Mouse (Mus musculus) lung, embryonic 15.5 days (tissue): ENCODE data around the gene Hspbp1. TPM values are rescaled to one million over a fixed set of nuclear protein-coding genes. Genes with fewer than 3 reads are reported as not detected.

Source experiments
- ATAC-seq: fragments of 200-750 bp; cut with Nextera tagmentation; 2 replicates; pipeline ENCODE4 v1.8.0; 2017; ENCODE audit warnings: moderate number of reproducible peaks, borderline replicate concordance; ENCODE audit not compliant: low FRiP score, low TSS enrichment; ENCODE audit errors: extremely low read depth
- H3K27ac ChIP-seq: fragments of 300-500 bp; sonication (generic); 2 replicates; pipeline ENCODE4 v1.5.1; 2015; ENCODE audit warnings: moderate library complexity, mild to moderate bottlenecking, inconsistent platforms
- H3K27me3 ChIP-seq: fragments of 300-500 bp; sonication (generic); 2 replicates; pipeline ENCODE4 v1.6.1; 2015; ENCODE audit warnings: inconsistent platforms
- H3K36me3 ChIP-seq: fragments of 300-500 bp; sonication (generic); 2 replicates; pipeline ENCODE4 v1.6.1; 2015; ENCODE audit warnings: inconsistent platforms
- H3K4me1 ChIP-seq: fragments of 300-500 bp; sonication (generic); 2 replicates; pipeline ENCODE4 v1.6.1; 2015; ENCODE audit warnings: inconsistent platforms
- H3K4me2 ChIP-seq: fragments of 300-500 bp; sonication (generic); 2 replicates; pipeline ENCODE4 v1.6.1; 2015; ENCODE audit warnings: inconsistent platforms, mild to moderate bottlenecking, moderate library complexity
- H3K4me3 ChIP-seq: fragments of 300-500 bp; sonication (generic); 2 replicates; pipeline ENCODE4 v1.5.1; 2015; ENCODE audit warnings: mild to moderate bottlenecking, inconsistent platforms
- H3K9ac ChIP-seq: fragments of 300-500 bp; sonication (generic); 2 replicates; pipeline ENCODE4 v1.6.1; 2015; ENCODE audit warnings: inconsistent platforms
- H3K9me3 ChIP-seq: fragments of 300-500 bp; sonication (generic); 2 replicates; pipeline ENCODE4 v1.6.1; 2016; ENCODE audit warnings: inconsistent platforms
- WGBS: fragments of 180-500 bp; shearing (Covaris S2); methylation state at CpG from one replicate; pipeline ENCODE4 v1.1.7; 2015; 5-methylcytosine and 5-hydroxymethylcytosine counted together
- polyA plus RNA-seq: library from polyadenylated mRNA; unstranded; fragments of >200 nt; fragmentation: Nextera tagmentation; extraction: Ambion mirVana; gene quantifications from 2 replicates; pipeline ENCODE4 v1.2.1, GENCODE M21; 2015

Gene Hspbp1
- polyA plus RNA-seq, 1 experiment from 2014 or later = 99.4 TPM

DNA sequence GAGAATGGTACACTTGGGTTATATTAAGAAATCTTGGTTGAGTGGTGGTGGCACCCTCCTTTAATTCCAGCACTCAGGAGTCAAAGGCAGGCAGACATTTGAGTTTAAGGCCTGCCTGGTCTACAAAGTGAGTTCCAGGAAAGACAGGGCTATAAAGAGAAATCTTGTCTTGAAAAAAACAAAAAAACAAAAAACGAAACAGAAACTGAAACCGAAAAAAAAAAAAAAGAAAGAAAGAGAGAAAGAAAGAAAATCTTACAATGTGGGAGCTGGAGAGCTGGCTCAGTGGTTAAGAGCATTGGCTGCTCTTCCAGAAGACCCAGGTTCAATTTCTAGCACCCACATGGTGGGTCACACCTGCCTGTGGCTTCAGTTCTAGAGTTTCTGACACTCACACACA lies 21.1 kb downstream of the Hspbp1 start:
- H3K9ac ChIP-seq = no peak overlapping the region
- no peak overlapping the region for H3K27ac ChIP-seq
- no peaks in the 10 kb centered on the region for H3K9me3 ChIP-seq
- H3K36me3 ChIP-seq = peaks cover 31% of the 10 kb centered on the region
- 81% methylated on average over 2 of the region's 2 CpGs for WGBS
- no peak overlapping the region for H3K4me2 ChIP-seq
- no peak overlapping the region for H3K4me3 ChIP-seq
- no peaks in the 10 kb centered on the region for H3K27me3 ChIP-seq
- H3K4me1 ChIP-seq = peaks cover 12% of the 10 kb centered on the region
- no peak for ATAC-seq

- H3K4me1 ChIP-seq = peaks cover 12% of the 10 kb centered on the region
- H3K9ac ChIP-seq = no peak overlapping the region
- no peaks in the 10 kb centered on the region for H3K9me3 ChIP-seq
- no peak overlapping the region for H3K4me3 ChIP-seq
- no peak overlapping the region for H3K4me2 ChIP-seq
- no peak for ATAC-seq
- 67% methylated on average over 8 of the region's 8 CpGs for WGBS
- peaks cover 26% of the 10 kb centered on the region for H3K36me3 ChIP-seq
- H3K27ac ChIP-seq = no peak overlapping the region
- no peaks in the 10 kb centered on the region for H3K27me3 ChIP-seq
Measured at GRCm38 (mm10) chr7:4663179-4663578, 21.7 kb downstream of the Hspbp1 start.

DNA sequence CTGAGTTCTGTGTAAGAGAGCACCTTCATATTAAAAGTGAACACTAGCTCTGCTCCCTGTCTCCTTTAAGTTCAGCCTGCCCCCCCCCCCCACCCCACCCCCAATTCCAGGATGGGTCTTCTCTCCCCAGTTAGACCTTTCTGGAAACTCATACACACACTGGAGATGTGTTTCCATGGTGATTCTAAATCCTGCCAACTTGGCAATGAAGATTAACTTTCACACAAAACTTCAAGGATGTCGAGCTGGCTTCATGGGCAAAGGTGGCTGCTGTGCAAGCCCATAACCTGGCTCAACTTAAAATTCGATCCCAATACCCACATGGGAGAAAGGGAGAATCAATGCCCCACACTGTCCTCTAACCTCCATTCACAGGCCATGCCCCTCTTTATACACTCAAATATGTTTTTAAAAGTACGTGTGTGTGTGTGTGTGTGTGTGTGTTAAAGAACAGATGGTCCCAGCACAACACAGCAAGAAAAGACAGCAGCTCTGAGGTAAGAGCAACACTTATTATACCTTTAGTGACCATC lies 24.9 kb downstream of the Hspbp1 start:
- Histone ChIP-seq H3K4me1 (peaks cover 41% of the 10 kb centered on the region), H3K27ac (peak overlapping the region; percentile 93), H3K4me3 (peak overlapping the region; percentile 96), H3K9ac (peak overlapping the region; percentile 58), H3K4me2 (peak overlapping the region; percentile 86), H3K9me3 (no peaks in the 10 kb centered on the region), H3K36me3 (peaks cover 13% of the 10 kb centered on the region), H3K27me3 (no peaks in the 10 kb centered on the region)
- no peak for ATAC-seq
- 54% methylated on average over 3 of the region's 3 CpGs for WGBS

DNA sequence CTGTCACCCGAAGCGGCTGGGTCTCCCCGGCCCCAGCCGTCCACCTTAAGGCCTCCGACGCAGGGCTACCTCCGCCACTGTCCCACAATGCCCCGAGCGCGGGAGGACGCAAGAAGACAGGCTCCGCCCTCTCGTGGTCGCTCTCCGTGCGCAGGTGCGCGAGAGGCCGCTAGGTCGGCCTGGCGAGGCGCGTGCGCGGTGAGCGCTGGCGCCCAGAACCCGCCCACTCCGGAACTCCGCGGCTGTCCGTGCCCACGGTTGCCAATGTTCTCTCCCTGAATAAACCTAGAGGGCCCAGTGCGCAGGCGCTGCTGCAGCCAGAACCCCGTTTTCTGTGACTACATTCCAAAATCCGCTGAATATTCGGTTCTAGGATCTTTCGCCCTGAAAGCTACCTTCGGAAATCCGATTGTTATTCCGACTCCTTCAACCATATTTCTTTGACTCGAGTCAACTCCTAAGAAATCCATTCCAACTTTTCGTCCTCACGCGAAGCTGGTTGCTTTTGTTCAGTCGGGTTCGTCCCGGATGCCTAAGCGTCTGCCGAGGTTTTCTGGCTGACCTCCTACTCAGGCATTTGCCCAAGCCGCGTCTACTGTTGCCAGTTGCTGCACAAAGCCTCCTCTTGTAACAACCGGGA lies 25.8 kb downstream of the Hspbp1 start, which contains the start of gene Ppp6r1:
Gene Ppp6r1, minus strand, starts transcription at position 108 of the 640 bp plus-strand sequence.
- WGBS = under 1% methylated on average over 54 of the region's 54 CpGs

GRCm38 (mm10) chr7:4658128-4658907 lies 26.6 kb downstream of the Hspbp1 start:
- H3K27me3 ChIP-seq = no peaks in the 10 kb centered on the region
- peaks cover 3% of the 10 kb centered on the region; the same call in 1 of the 2 replicates for H3K36me3 ChIP-seq
- WGBS = under 1% methylated on average over 41 of the region's 78 CpGs
- H3K4me2 ChIP-seq = peak overlapping the region; percentile 86
- peak overlapping the region; percentile 98 for H3K9ac ChIP-seq
- H3K27ac ChIP-seq = peak overlapping the region; percentile 93
- H3K4me3 ChIP-seq = peak overlapping the region; percentile 96
- no peaks in the 10 kb centered on the region for H3K9me3 ChIP-seq
- peak; percentile 60 for ATAC-seq
- H3K4me1 ChIP-seq = peaks cover 49% of the 10 kb centered on the region

More for the DNA sequence above, 25.8 kb downstream of the Hspbp1 start, which contains the start of gene Ppp6r1:
- ATAC-seq = peak; percentile 96
- no peaks in the 10 kb centered on the region for H3K27me3 ChIP-seq
- peaks cover 9% of the 10 kb centered on the region; the same call in 1 of the 2 replicates for H3K36me3 ChIP-seq
- H3K27ac ChIP-seq = peak within 1 kb of the TSS; percentile 93
- peak within 1 kb of the TSS; percentile 86 for H3K4me2 ChIP-seq
- peak within 1 kb of the TSS; percentile 96 for H3K4me3 ChIP-seq
- peaks cover 47% of the 10 kb centered on the region for H3K4me1 ChIP-seq
- peak within 1 kb of the TSS; percentile 98 for H3K9ac ChIP-seq
- H3K9me3 ChIP-seq = no peaks in the 10 kb centered on the region

DNA sequence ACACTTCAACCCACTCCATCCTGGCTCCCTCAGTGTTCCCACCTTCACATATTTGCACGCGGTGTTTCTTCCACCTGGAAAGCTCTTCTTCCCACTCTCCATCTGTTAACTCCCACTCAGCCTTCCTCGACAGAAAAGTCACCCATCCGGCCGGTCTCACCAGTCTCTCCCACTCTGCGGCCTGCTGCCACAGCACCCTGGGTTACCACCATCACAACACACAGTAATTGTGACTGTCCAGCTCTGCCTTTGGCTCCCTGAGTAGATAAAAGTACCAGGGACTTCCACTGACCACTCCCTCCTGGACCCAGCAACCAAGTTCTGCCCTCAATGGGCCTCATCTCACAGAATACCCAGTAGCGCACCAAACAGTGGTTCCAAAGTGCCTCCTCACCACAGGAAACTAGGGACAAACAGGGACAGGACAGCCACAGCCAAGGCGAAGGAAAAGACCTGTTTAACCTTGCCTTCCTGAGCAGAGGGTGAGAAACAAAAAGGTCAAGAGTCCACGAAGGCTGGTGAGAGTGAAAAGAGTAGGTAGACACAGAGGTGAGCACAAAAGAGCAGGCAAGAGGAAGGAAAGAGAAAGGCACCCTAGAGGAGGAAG lies 27.2 kb downstream of the Hspbp1 start:
- ATAC-seq = no peak
- peaks cover 49% of the 10 kb centered on the region for H3K4me1 ChIP-seq

GRCm38 (mm10) chr7:4656818-4657217 lies 28.1 kb downstream of the Hspbp1 start:
- H3K27me3 ChIP-seq = no peaks in the 10 kb centered on the region
- H3K36me3 ChIP-seq = no peaks in the 10 kb centered on the region
- WGBS = 35% methylated on average over 1 of the region's 1 CpGs
- no peak overlapping the region for H3K27ac ChIP-seq
- peak overlapping the region; percentile 96 for H3K4me3 ChIP-seq
- peak overlapping the region; percentile 86 for H3K4me2 ChIP-seq
- no peak for ATAC-seq
- H3K9ac ChIP-seq = no peak overlapping the region
- no peaks in the 10 kb centered on the region for H3K9me3 ChIP-seq
- peaks cover 49% of the 10 kb centered on the region for H3K4me1 ChIP-seq

More for the DNA sequence above, 27.2 kb downstream of the Hspbp1 start:
- H3K4me3 ChIP-seq = peak overlapping the region; percentile 96
- peak overlapping the region; percentile 93 for H3K27ac ChIP-seq
- no peaks in the 10 kb centered on the region for H3K36me3 ChIP-seq
- H3K9me3 ChIP-seq = no peaks in the 10 kb centered on the region
- peak overlapping the region; percentile 86 for H3K4me2 ChIP-seq
- no peaks in the 10 kb centered on the region for H3K27me3 ChIP-seq
- 26% methylated on average over 9 of the region's 9 CpGs for WGBS
- peak overlapping the region; percentile 98 for H3K9ac ChIP-seq

GRCm38 (mm10) chr7:4655916-4656315 lies 29.0 kb downstream of the Hspbp1 start:
- Histone ChIP-seq H3K36me3 (0 out of 2 replicates have a peak, but pooled peaks cover 4% of the 10 kb centered on the region), H3K27me3 (no peaks in the 10 kb centered on the region), H3K4me3 (no peak overlapping the region), H3K9me3 (no peaks in the 10 kb centered on the region), H3K9ac (no peak overlapping the region), H3K4me1 (peaks cover 49% of the 10 kb centered on the region), H3K4me2 (no peak overlapping the region), H3K27ac (no peak overlapping the region)
- WGBS = 62% methylated on average over 1 of the region's 1 CpGs
- no peak for ATAC-seq

DNA sequence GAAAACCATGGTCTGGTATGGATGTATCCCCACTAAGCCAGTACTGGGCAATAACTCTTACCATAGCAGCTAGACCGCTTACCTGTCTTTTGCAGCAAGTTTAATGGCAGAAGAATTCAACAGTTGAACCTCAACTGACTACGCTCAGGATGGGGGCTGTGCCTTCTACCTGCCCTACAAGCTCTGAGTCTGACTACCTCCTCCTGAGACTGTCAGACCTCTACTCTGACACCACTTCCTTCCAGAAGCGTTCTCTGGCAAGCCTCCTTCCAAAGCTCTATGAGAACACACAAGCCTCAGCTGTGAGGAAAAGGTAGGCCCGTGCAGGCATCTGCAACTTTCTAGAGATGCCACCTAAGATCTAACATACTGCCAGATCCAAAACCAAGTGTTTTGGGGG lies 29.5 kb downstream of the Hspbp1 start:
- no peak overlapping the region for H3K4me3 ChIP-seq
- no peak overlapping the region for H3K4me2 ChIP-seq
- H3K36me3 ChIP-seq = 0 out of 2 replicates have a peak, but pooled peaks cover 4% of the 10 kb centered on the region
- WGBS = 83% methylated on average over 4 of the region's 4 CpGs
- H3K9ac ChIP-seq = no peak overlapping the region
- peaks cover 47% of the 10 kb centered on the region for H3K4me1 ChIP-seq
- H3K27me3 ChIP-seq = no peaks in the 10 kb centered on the region
- H3K27ac ChIP-seq = no peak overlapping the region
- no peaks in the 10 kb centered on the region for H3K9me3 ChIP-seq
- no peak for ATAC-seq

GRCm38 (mm10) chr7:4654221-4654620 lies 30.6 kb downstream of the Hspbp1 start:
- H3K4me2 ChIP-seq = no peak overlapping the region
- H3K27ac ChIP-seq = 0 out of 2 replicates have a peak overlapping the region, but pooled peaks have one; percentile 21
- H3K9ac ChIP-seq = no peak overlapping the region
- 0 out of 2 replicates have a peak, but pooled peaks cover 4% of the 10 kb centered on the region for H3K36me3 ChIP-seq
- H3K4me3 ChIP-seq = no peak overlapping the region
- ATAC-seq = no peak
- H3K4me1 ChIP-seq = peaks cover 37% of the 10 kb centered on the region
- no peaks in the 10 kb centered on the region for H3K9me3 ChIP-seq
- 91% methylated on average over 2 of the region's 2 CpGs for WGBS
- H3K27me3 ChIP-seq = no peaks in the 10 kb centered on the region

DNA sequence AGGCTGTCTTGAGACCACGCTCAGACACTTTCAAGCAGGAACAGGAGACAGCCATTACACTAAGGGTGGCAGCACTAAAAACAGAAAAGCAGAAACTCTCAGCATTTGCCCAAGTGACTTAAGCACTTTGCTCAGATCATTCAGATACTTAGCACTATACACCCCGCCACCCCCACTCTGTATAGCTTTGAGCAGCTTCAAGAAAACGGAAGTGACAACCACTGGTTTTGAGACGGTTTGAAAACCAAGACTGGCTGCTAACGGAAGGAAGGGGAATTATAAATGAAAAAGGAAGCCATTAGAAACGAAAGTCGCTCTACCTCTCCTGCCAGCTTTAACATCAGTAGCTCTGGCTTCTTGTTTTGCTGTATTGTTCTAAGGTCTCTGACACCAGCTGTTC lies 31.1 kb downstream of the Hspbp1 start:
- no peak for ATAC-seq
- Histone ChIP-seq H3K9ac (no peak overlapping the region), H3K4me2 (no peak overlapping the region), H3K36me3 (0 out of 2 replicates have a peak, but pooled peaks cover 4% of the 10 kb centered on the region), H3K9me3 (no peaks in the 10 kb centered on the region), H3K4me3 (no peak overlapping the region), H3K27me3 (no peaks in the 10 kb centered on the region), H3K4me1 (peaks cover 37% of the 10 kb centered on the region), H3K27ac (0 out of 2 replicates have a peak overlapping the region, but pooled peaks have one; percentile 21)
- WGBS = 69% methylated on average over 7 of the region's 7 CpGs
